Mouse (Mus musculus): ENCODE data around the gene Ercc8. TPM values are rescaled to one million over a fixed set of nuclear protein-coding genes. Genes with fewer than 3 reads are reported as not detected.
A peak's percentile ranks its signal among the peaks of the same experiment; 100 is the strongest.

Ercc8 gene
- total RNA-seq, 2 experiments from 2014 or later = 4.9 to 6.1 TPM

GRCm38 (mm10) chr13:108219773-108220172, 61.2 kb downstream of the Ercc8 start:
- DNase-seq = no peak

- DNase-seq = no peak
Measured at GRCm38 (mm10) chr13:108229191-108229590, 70.7 kb downstream of the Ercc8 start.

- no peak for DNase-seq
Measured at GRCm38 (mm10) chr13:108229634-108230330, 71.3 kb downstream of the Ercc8 start.

GRCm38 (mm10) chr13:108240012-108240411, 81.5 kb downstream of the Ercc8 start:
- peak in 1 of 2 experiments; percentile 4 for DNase-seq

- DNase-seq = no peak
Measured at GRCm38 (mm10) chr13:108241715-108242114, 83.2 kb downstream of the Ercc8 start.

Other genes with a start within 250 kb of the Ercc8 start
- gene Smim15, start 114.3 kb upstream of the Ercc8 start, total RNA-seq (2021) = 10 to 100 TPM; 23.1 to 24.9 TPM
- 10 to 100 TPM; 25.8 to 30.4 TPM for gene Ndufaf2, start 108 bp upstream of the Ercc8 start, total RNA-seq (2021)
- gene Elovl7, start 55.7 kb downstream of the Ercc8 start, total RNA-seq (2021) = under 1 TPM; 0.15 to 0.26 TPM
- under 1 TPM; 0.30 to 0.67 TPM for gene Depdc1b, start 157.6 kb downstream of the Ercc8 start, total RNA-seq (2021)

All from heart, adult 18-20 months (tissue).